Mouse (Mus musculus) lung, embryonic 14.5 days (tissue): Measurements from ENCODE around the gene Acta1. TPM values are rescaled to one million over a fixed set of nuclear protein-coding genes. Genes with fewer than 3 reads are reported as not detected.
A peak's percentile ranks its signal among the peaks of the same experiment; 100 is the strongest.

ENCODE experiments used
- ATAC-seq: fragments of 200-750 bp; cut with Nextera tagmentation; 2 replicates; pipeline ENCODE4 v1.8.0; 2017; ENCODE audit warnings: mild to moderate bottlenecking, moderate TSS enrichment, moderate library complexity; ENCODE audit not compliant: insufficient read depth
- DNase-seq: peaks from one replicate; pipeline ENCODE4 v3.0.0-alpha.2; 2015
- H3K27ac ChIP-seq: fragments of 300-500 bp; sonication (generic); 2 replicates; pipeline ENCODE4 v1.5.1; 2014; ENCODE audit warnings: low read depth, mild to moderate bottlenecking, moderate library complexity
- H3K27me3 ChIP-seq: fragments of 300-500 bp; sonication (generic); 2 replicates; pipeline ENCODE4 v1.6.1; 2014; ENCODE audit warnings: low read length, control low read depth; ENCODE audit not compliant: insufficient read depth
- H3K36me3 ChIP-seq: fragments of 300-500 bp; sonication (generic); 2 replicates; pipeline ENCODE4 v1.6.1; 2014; ENCODE audit warnings: control low read depth; ENCODE audit not compliant: insufficient read depth
- H3K4me1 ChIP-seq: fragments of 300-500 bp; sonication (generic); 2 replicates; pipeline ENCODE4 v1.6.1; 2014; ENCODE audit warnings: antibody characterized with exemption, control low read depth; ENCODE audit not compliant: insufficient read depth
- H3K4me2 ChIP-seq: fragments of 300-500 bp; sonication (generic); 2 replicates; pipeline ENCODE4 v1.6.1; 2014; ENCODE audit warnings: mild to moderate bottlenecking
- H3K4me3 ChIP-seq: fragments of 300-500 bp; sonication (generic); 2 replicates; pipeline ENCODE4 v1.5.1; 2014; ENCODE audit warnings: low read depth, low read length
- H3K9ac ChIP-seq: fragments of 300-500 bp; sonication (generic); 2 replicates; pipeline ENCODE4 v1.6.1; 2014
- H3K9me3 ChIP-seq: fragments of 300-500 bp; sonication (generic); 2 replicates; pipeline ENCODE4 v1.6.1; 2016; ENCODE audit warnings: low read depth, low read length, control low read depth
- CTCF ChIP-seq: IDR thresholded peaks from 2 replicates; pipeline ENCODE4 v1.5.1; 2016; ENCODE audit warnings: antibody characterized with exemption, low read depth
- WGBS: fragments of 180-500 bp; shearing (Covaris S2); extraction: QIAGEN DNeasy Blood & Tissue Kit; methylation state at CpG from one replicate; pipeline ENCODE4 v1.1.7; 2014; 5-methylcytosine and 5-hydroxymethylcytosine counted together
- polyA plus RNA-seq: library from polyadenylated mRNA; unstranded; fragments of >200 nt; fragmentation: Nextera tagmentation; extraction: Ambion mirVana; gene quantifications from 2 replicates; pipeline ENCODE4 v1.2.1, GENCODE M21; 2014

Gene Acta1
- polyA plus RNA-seq, 1 experiment from 2014 or later: 0.99 TPM

DNA sequence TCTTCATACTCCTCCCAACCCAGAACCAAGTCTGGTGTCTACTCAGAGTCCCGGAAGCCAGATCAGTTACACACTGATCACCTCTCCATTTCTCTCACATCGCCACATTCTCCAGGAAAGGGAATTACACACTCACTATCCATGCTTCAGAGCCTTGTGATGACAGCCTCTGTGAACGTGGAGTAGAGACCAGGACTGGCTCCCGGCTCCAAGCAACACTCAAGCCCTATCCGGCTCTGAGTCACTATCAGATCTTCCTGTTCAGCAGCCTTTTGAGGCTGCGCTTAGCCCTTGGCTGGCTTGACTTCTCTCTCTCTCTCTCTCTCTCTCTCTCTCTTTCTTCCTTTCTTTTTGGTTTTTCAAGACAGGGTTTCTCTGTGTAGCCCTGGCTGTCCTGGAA, 21.2 kb downstream of the Acta1 start:
- no peaks in the 10 kb centered on the region for H3K36me3 ChIP-seq
- H3K9ac ChIP-seq: no peak overlapping the region
- H3K4me2 ChIP-seq: no peak overlapping the region
- H3K27me3 ChIP-seq: no peaks in the 10 kb centered on the region
- no peak for DNase-seq
- WGBS: 70% methylated on average over 6 of the region's 6 CpGs
- H3K27ac ChIP-seq: no peak overlapping the region
- H3K4me3 ChIP-seq: no peak overlapping the region
- ATAC-seq: no peak
- H3K4me1 ChIP-seq: no peaks in the 10 kb centered on the region
- H3K9me3 ChIP-seq: no peaks in the 10 kb centered on the region
- no peak for TF ChIP-seq CTCF

DNA sequence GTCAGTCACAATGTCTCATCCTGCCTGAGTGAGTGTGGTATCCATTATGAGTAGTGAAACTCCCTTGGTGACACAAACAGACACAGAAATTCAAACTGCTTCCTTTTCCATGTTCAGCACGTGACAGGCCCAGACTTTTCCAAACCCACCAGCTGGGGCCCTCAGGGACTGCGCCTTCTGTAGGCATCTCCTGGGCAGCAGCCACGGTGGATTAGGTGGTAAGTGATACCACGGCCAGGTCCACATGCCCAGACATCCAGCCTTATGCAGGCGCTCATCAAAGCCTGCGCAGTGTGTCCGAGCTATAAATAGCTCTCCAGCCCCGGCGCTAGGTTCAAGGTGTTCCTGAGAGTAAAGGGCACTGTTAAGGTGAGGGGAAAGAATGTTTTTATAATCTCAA, 22.5 kb downstream of the Acta1 start:
- Histone ChIP-seq H3K9me3 (no peaks in the 10 kb centered on the region), H3K4me1 (no peaks in the 10 kb centered on the region), H3K4me3 (no peak overlapping the region), H3K9ac (no peak overlapping the region), H3K27me3 (no peaks in the 10 kb centered on the region), H3K4me2 (no peak overlapping the region), H3K36me3 (no peaks in the 10 kb centered on the region), H3K27ac (no peak overlapping the region)
- ATAC-seq (no peak), DNase-seq (no peak)
- WGBS: 71% methylated on average over 9 of the region's 9 CpGs
- TF ChIP-seq CTCF: no peak

DNA sequence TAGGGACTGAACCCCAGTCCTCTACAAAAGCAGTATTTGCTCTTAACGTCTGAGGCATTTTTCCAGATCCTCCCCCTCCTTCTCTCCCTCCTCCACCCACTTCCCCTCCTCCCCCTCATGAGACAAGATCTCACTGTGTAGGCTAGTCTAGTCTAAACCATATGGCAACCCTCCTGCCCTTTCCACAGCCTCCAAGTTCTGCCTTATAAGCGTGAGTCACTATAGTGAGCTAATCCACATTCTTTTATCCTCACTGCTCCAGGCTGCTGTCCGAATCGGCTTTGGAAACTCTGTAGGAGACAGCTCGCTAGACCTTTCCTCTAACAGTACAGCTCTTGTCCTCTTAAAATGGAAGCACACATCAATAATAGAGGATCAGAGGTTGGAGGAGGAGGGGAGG, 27.6 kb downstream of the Acta1 start:
- Histone ChIP-seq H3K27me3 (peaks cover 10% of the 10 kb centered on the region; the same call in 1 of the 2 replicates), H3K4me1 (no peaks in the 10 kb centered on the region), H3K27ac (no peak overlapping the region), H3K4me3 (no peak overlapping the region), H3K4me2 (no peak overlapping the region), H3K9me3 (no peaks in the 10 kb centered on the region), H3K9ac (no peak overlapping the region), H3K36me3 (no peaks in the 10 kb centered on the region)
- ATAC-seq (no peak), DNase-seq (no peak)
- 35% methylated on average over 5 of the region's 5 CpGs for WGBS
- no peak for TF ChIP-seq CTCF

DNA sequence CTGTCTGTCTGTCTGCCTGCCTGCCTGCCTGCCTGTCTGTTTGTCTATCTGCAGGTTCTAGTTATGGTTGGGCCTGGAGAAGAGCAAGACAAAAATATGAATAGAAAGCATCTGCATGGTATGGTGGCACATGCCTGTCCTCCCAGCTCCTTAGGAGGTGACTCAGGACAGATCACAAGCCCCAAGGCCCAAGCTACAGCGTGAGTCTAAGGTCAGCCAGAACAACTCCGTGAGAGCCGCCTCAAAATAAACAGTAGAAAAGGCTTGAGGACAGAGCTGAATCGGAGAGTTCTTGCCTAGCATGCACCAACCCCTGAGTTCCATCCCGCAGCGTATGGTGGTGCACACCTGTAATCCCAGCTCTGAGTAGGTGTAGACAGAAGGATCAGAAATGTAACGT, 28.8 kb downstream of the Acta1 start:
- DNase-seq: no peak
- Histone ChIP-seq H3K9me3 (no peaks in the 10 kb centered on the region), H3K9ac (no peak overlapping the region), H3K4me3 (no peak overlapping the region), H3K27me3 (peaks cover 10% of the 10 kb centered on the region; the same call in 1 of the 2 replicates), H3K36me3 (no peaks in the 10 kb centered on the region), H3K27ac (no peak overlapping the region), H3K4me1 (no peaks in the 10 kb centered on the region), H3K4me2 (no peak overlapping the region)
- TF ChIP-seq CTCF: no peak
- no peak for ATAC-seq
- 52% methylated on average over 7 of the region's 7 CpGs for WGBS

DNA sequence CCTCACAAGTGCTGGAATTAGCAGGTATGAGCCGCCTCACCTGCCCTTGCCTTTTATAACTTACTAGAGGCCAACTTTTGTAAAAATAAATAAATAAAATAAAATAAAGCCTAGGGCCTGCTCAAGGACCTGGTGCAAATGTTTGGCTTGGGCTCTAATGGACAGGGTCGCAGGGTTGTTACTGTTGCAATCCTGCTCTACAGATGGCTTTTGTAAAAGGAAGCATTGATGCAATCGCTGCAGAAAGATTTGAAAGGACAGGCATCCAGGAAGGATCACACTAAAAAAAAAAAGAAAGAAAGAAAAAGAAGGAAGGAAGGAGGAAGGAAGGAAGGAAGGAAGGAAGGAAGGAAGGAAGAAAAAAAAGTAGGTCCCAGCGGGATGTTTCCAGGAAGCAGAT, 34.2 kb downstream of the Acta1 start:
- ATAC-seq: no peak
- Histone ChIP-seq H3K27ac (no peak overlapping the region), H3K4me3 (peak overlapping the region; percentile 75; the same call in 1 of the 2 replicates), H3K36me3 (no peaks in the 10 kb centered on the region), H3K4me2 (peak overlapping the region; percentile 96), H3K9me3 (no peaks in the 10 kb centered on the region), H3K9ac (no peak overlapping the region), H3K4me1 (no peaks in the 10 kb centered on the region), H3K27me3 (peaks cover 16% of the 10 kb centered on the region; the same call in 1 of the 2 replicates)
- no peak for DNase-seq
- WGBS: 60% methylated on average over 4 of the region's 4 CpGs
- TF ChIP-seq CTCF: no peak

DNA sequence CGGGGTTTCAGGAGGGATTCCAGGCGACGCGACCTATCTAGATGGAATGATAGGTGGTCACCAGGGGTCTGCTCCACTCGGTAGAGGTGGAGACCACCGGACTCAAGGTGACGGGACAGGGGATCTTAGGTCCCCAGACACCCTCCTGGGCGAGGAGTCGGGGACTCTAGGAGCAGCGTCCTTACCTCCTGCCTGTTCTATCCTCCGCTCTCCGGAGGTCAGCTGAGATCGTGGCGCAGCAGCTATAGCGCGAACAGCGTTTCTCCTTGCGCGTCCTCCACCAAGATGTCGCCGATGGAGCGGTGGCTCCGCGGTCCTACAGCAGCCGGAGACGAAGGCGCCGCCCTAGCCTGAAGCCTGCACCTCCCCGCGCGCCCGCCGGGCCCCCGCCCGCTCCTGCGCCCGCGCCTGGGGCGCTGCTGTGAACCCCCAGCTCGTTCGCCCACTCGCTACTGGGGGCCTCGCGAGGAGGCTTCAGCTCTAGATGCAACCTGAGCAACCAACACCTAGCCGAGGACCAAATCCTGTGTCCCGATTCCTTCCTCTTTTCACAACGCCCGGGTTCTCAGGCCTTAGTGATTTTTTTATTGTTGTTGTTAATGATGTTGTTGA, 34.8 kb downstream of the Acta1 start, which contains the start of gene Ccsap:
Gene Ccsap, minus strand, starts transcription at position 562 of the 612 bp plus-strand sequence.
- no peak for TF ChIP-seq CTCF
- H3K9me3 ChIP-seq: no peaks in the 10 kb centered on the region
- H3K27me3 ChIP-seq: peaks cover 16% of the 10 kb centered on the region; the same call in 1 of the 2 replicates
- peak within 1 kb of the TSS; percentile 75 for H3K4me3 ChIP-seq
- no peaks in the 10 kb centered on the region for H3K4me1 ChIP-seq
- WGBS: 2% methylated on average over 48 of the region's 48 CpGs
- no peaks in the 10 kb centered on the region for H3K36me3 ChIP-seq
- ATAC-seq: peak; percentile 69; the same call in 1 of the 2 replicates
- H3K9ac ChIP-seq: peak within 1 kb of the TSS; percentile 71
- peak; percentile 56 for DNase-seq
- H3K27ac ChIP-seq: peak within 1 kb of the TSS; percentile 62; the same call in 1 of the 2 replicates
- H3K4me2 ChIP-seq: peak within 1 kb of the TSS; percentile 96

DNA sequence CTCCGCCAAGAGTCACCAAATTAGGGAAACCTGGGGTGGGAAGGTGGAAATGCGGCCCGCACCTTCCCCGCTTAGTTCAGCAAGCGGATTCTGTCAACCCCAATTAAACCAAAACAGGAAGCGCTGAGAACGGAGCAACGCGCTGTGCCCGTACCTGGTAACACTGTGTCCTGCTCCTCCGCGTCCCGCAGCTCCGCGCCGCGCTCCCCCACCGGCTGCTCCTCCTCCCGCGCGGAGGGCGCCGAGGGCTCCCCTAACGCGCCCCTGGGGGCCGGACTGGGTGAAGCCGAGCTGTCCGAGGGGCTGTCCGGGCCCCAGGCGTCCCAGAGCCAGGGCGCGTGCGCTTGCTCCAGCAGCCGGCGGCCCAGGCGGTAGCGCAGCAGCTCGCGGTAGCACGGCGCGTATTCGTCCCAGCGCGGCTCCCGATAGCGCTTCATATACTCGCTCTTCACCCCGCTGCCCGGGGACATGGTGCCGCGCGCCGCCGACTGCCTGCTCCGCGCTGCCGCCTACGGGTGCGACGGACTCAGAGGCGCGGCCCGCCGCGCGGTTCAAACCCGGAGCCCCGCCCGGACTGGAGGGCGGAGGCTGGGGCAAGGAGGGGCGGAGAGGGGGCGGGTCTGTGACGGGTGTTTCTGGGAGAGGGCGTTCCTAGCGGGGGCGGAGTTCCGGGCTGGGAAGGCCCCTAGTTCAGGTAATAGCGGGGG, 35.5 kb downstream of the Acta1 start:
- Histone ChIP-seq H3K27ac (peak overlapping the region; percentile 62; the same call in 1 of the 2 replicates), H3K9ac (peak overlapping the region; percentile 71), H3K9me3 (no peaks in the 10 kb centered on the region), H3K4me3 (peak overlapping the region; percentile 75), H3K4me1 (no peaks in the 10 kb centered on the region), H3K27me3 (peaks cover 13% of the 10 kb centered on the region; the same call in 1 of the 2 replicates), H3K4me2 (peak overlapping the region; percentile 96), H3K36me3 (no peaks in the 10 kb centered on the region)
- under 1% methylated on average over 79 of the region's 79 CpGs for WGBS
- DNase-seq: peak; percentile 94
- peak; percentile 1; the same call in 1 of the 2 replicates for TF ChIP-seq CTCF
- ATAC-seq: peak; percentile 97
